ENCODE assay signal across 16 mouse cellular contexts in genomic region chr7:63992155-63992554, GRCm38 (mm10). TPM values are rescaled to one million over a fixed set of nuclear protein-coding genes. Genes with fewer than 3 reads are reported as not detected.
DNase-seq lines count a peak whose midpoint lies in the region; ATAC-seq and TF ChIP-seq lines count a peak whose summit lies in the region.
"Had no signal": no experiment of that assay in that cellular context is flagged by ENCODE, and none has a peak within 500 bp of the region (broad histone marks: within the 10 kb centered on the region; RNA-seq: fewer than 3 reads in every experiment).

No protein-coding gene starts in this region.

- no peak overlapping the region for H3K27ac ChIP-seq in thymus, adult 2 months (ENCODE audit: control insufficient read depth, insufficient read depth, low read length)
- H3K27ac ChIP-seq in cerebellum, adult 2 months (ENCODE audit: insufficient read depth, low read length): peak overlapping the region; percentile 83
- H3K27ac ChIP-seq in liver, embryonic 13.5 days: peak overlapping the region; percentile 88
- H3K27ac ChIP-seq: forebrain, embryonic 15.5 days; lung, embryonic 15.5 days had no signal

- no peak overlapping the region for H3K4me3 ChIP-seq in thymus, adult 2 months (ENCODE audit: control insufficient read depth, insufficient read depth, low read length)
- H3K4me3 ChIP-seq in cerebellum, adult 2 months (replicated peaks; ENCODE audit: insufficient read depth, low read depth, low read length): no peak overlapping the region
- H3K4me3 ChIP-seq in liver, embryonic 13.5 days (replicated peaks): no peak overlapping the region
- H3K4me3 ChIP-seq: erythroblast, embryonic 14.5 days; forebrain, embryonic 15.5 days; lung, embryonic 15.5 days had no signal

- no peaks in the 10 kb centered on the region for H3K27me3 ChIP-seq in thymus, adult 2 months (ENCODE audit: control insufficient read depth, insufficient read depth, low read length)
- no peaks in the 10 kb centered on the region for H3K27me3 ChIP-seq in cerebellum, adult 2 months (ENCODE audit: control insufficient read depth, insufficient read depth, low read length)
- H3K27me3 ChIP-seq in liver, embryonic 13.5 days: no peaks in the 10 kb centered on the region
- H3K27me3 ChIP-seq: forebrain, embryonic 15.5 days; lung, embryonic 15.5 days had no signal

- H3K9ac ChIP-seq in liver, embryonic 13.5 days: peak overlapping the region; percentile 61
- H3K9ac ChIP-seq: forebrain, embryonic 15.5 days; lung, embryonic 15.5 days had no signal

- no peak for TF ChIP-seq POLR2A in thymus, adult 2 months (IDR thresholded peaks at IDR 0.05; ENCODE audit: control insufficient read depth, extremely low read depth, insufficient read depth, low read length, poor library complexity)
- no peak for TF ChIP-seq POLR2A in cerebellum, adult 2 months (IDR thresholded peaks at IDR 0.05; ENCODE audit: borderline replicate concordance, insufficient read depth, low read length)

- WGBS in thymus, adult 2 months: 97% methylated on average over 13 of the region's 13 CpGs
- WGBS in cerebellum, adult 2 months: 23% methylated on average over 13 of the region's 13 CpGs
- WGBS in liver, embryonic 13.5 days (ENCODE audit: insufficient replicate concordance): 88% methylated on average over 13 of the region's 13 CpGs

- H3K36me3 ChIP-seq in thymus, adult 2 months (ENCODE audit: control insufficient read depth, insufficient read depth, low read length): no peaks in the 10 kb centered on the region
- H3K36me3 ChIP-seq in liver, embryonic 13.5 days: no peaks in the 10 kb centered on the region
- H3K36me3 ChIP-seq: forebrain, embryonic 15.5 days; lung, embryonic 15.5 days had no signal

- peak; percentile 53 for DNase-seq in layer of hippocampus, adult 9-11 months
- DNase-seq in layer of hippocampus, adult 11-12 months (ENCODE audit: low spot score): no peak
- peak; percentile 7 for DNase-seq in thymus, adult 2 months
- no peak for DNase-seq in thymus, postnatal 10 days (ENCODE audit: low spot score in 2 of 2)
- peak; percentile 93 to 98 for DNase-seq in cerebellum, adult 2 months
- no peak for DNase-seq in liver, embryonic 13.5 days
- DNase-seq in heart, postnatal 36 days: no peak
- no peak for DNase-seq in kidney, postnatal 10 days
- DNase-seq: heart, postnatal 14 days; kidney, adult 8-10 months; kidney, postnatal 4 days had no signal

- H3K4me2 ChIP-seq in liver, embryonic 13.5 days: no peak overlapping the region
- H3K4me2 ChIP-seq: forebrain, embryonic 15.5 days; heart, embryonic 11.5 days; lung, embryonic 15.5 days had no signal

- ATAC-seq in liver, embryonic 13.5 days (ENCODE audit: low read depth): no peak
- ATAC-seq: midbrain, embryonic 16.5 days had no signal

- intact Hi-C loops in heart, postnatal 36 days (cut with DNase I): no loop called here

- no peaks in the 10 kb centered on the region for H3K9me3 ChIP-seq in liver, embryonic 13.5 days (replicated peaks)
- H3K9me3 ChIP-seq: forebrain, embryonic 15.5 days; lung, embryonic 15.5 days had no signal

- H3K4me1 ChIP-seq in thymus, adult 2 months (replicated peaks; ENCODE audit: control insufficient read depth, insufficient read depth, low read length): peaks cover 62% of the 10 kb centered on the region
- peaks cover 30% of the 10 kb centered on the region for H3K4me1 ChIP-seq in cerebellum, adult 2 months (ENCODE audit: control insufficient read depth, insufficient read depth, low read length)
- peaks cover 97% of the 10 kb centered on the region for H3K4me1 ChIP-seq in liver, embryonic 13.5 days (replicated peaks)
- H3K4me1 ChIP-seq: lung, embryonic 15.5 days had no signal

- TF ChIP-seq CTCF in thymus, adult 2 months (IDR thresholded peaks at IDR 0.05; ENCODE audit: borderline replicate concordance, control insufficient read depth, extremely low read depth, insufficient read depth, low read length, poor library complexity): no peak
- no peak for TF ChIP-seq CTCF in cerebellum, adult 2 months (IDR thresholded peaks at IDR 0.05; ENCODE audit: borderline replicate concordance, insufficient read depth, low read depth, low read length)

RNA-seq across cellular contexts. Expression of gene Klf13, which starts 53.4 kb away (rescaled TPM):
- polyA plus RNA-seq in thymus, adult 2 months (2012; rRNA removed): 172 and 234 TPM in 2 replicates
- 60.8 and 68.9 TPM in 2 replicates for polyA plus RNA-seq in cerebellum, adult 2 months (2012; rRNA removed)
- 13.6 and 14.1 TPM in 2 replicates for polyA plus RNA-seq in liver, embryonic 13.5 days (2015; fragmentation: Nextera tagmentation; extraction: Ambion mirVana)
- 10 to 100 TPM; 49.2 to 58.7 TPM for total RNA-seq in heart, postnatal 36 days (2021)

Comparison
In these comparisons a context has a peak if more than half of its experiments do, and no peak if none do; other contexts are left out.
1. DNase-seq: peak in layer of hippocampus, adult 9-11 months (single experiment), thymus, adult 2 months (single experiment) and cerebellum, adult 2 months (2 of 2); none in layer of hippocampus, adult 11-12 months (single experiment), thymus, postnatal 10 days (0 of 2), liver, embryonic 13.5 days (single experiment), heart, postnatal 36 days (0 of 2) and kidney, postnatal 10 days (single experiment).